Mouse (Mus musculus): Measurements from ENCODE around the gene Pip4p1. TPM values are rescaled to one million over a fixed set of nuclear protein-coding genes. Genes with fewer than 3 reads are reported as not detected.
"Not testable (repeated sequence)": the region's sequence is repeated elsewhere in the genome, so short reads cannot be mapped to it uniquely, and the experiment has no call there.

Pip4p1 gene
- polyA plus RNA-seq (2015; fragmentation: Nextera tagmentation; extraction: Ambion mirVana), result 52.0 and 52.3 TPM in 2 replicates

DNA sequence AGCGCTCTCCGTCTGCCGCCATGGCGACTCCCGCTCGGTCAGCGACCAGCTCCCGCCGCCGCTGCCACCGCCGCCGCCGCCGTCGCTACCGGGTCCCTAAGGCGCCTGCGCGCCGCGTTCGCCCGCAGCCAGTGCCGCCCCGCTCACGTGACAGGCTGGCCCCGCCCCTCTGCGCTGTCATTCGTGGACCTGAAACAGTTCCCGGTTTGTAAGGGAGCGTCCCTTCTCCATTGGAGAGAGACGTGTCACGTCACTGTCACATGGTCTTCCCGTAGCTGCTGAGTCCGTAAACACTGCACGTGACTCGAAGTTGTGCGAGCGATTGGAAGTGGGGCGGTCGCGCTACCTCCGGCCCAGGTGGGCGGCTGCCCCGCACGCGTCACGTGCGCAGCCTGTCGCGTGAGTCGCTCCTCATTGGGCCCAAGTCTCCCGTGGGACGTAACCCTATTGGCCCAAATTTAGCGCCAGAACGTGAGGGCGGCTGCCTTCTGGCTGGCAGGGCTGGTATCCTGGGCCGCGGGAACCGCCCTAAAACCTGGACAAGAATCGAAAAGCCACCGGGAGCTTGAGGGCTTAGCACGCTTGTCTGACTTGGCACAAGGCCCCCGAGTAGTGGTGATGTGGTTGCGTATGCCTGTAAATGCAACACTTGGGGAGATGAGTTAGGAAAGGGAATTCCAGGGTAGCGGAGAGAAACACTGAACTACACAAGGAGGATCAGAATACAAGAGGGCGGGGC lies at the start of gene Pip4p1, which contains the start of gene Pnp:
Gene Pip4p1, minus strand, starts transcription at position 103 of the 739 bp plus-strand sequence.
Gene Pnp, plus strand, starts transcription at position 329 of the 739 bp plus-strand sequence.
- Histone ChIP-seq H3K9me3 (ENCODE audit: low read length) (no peaks in the 10 kb centered on the region), H3K4me3 (ENCODE audit: low read depth, low read length) (peak within 1 kb of the TSS; percentile 95), H3K27ac (ENCODE audit: low read length) (peak within 1 kb of the TSS; percentile 96), H3K9ac (replicated peaks; ENCODE audit: low read depth) (peak within 1 kb of the TSS; percentile 94), H3K27me3 (replicated peaks; ENCODE audit: insufficient read depth, low read length) (no peaks in the 10 kb centered on the region), H3K36me3 (ENCODE audit: insufficient read depth, low read length) (peaks cover 23% of the 10 kb centered on the region; the same call in 1 of the 2 replicates), H3K4me1 (ENCODE audit: insufficient read depth, low read depth, low read length) (peaks cover 9% of the 10 kb centered on the region; the same call in 1 of the 2 replicates), H3K4me2 (replicated peaks; ENCODE audit: low read depth, low read length) (peak within 1 kb of the TSS; percentile 76)
- WGBS, result under 1% methylated on average over 52 of the region's 68 CpGs
- peak; percentile 99 for ATAC-seq
- TF ChIP-seq EP300 (IDR thresholded peaks at IDR 0.05) (no peak), CTCF (IDR thresholded peaks at IDR 0.05) (no peak; the same call in 1 of the 2 replicates)
- DNase-seq (ENCODE audit: low spot score), result peak; percentile 100

DNA sequence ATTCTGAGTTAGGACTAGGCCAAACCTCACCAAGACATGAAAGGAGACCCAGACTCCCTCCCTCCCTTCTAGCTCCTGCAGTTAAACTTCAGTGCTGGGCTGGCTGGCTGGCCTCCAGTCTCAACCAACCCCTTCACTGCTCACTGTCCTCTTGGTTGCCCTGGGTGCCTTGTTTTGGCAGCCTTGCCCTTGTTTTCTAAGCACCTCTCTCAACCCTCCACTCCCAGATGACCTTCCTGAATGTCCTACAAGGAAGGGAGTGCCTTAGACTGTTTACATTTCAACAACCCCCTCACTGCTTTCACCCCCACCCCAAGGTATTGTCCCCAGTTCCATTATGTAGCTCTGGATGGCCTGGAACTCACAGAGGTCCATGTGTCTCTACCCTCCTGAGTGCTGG lies 49.0 kb upstream of the Pip4p1 start:
- no peak for TF ChIP-seq EP300 (IDR thresholded peaks at IDR 0.05)
- TF ChIP-seq CTCF (IDR thresholded peaks at IDR 0.05), result no peak
- H3K27me3 ChIP-seq (replicated peaks; ENCODE audit: insufficient read depth, low read length), result no peaks in the 10 kb centered on the region
- no peak overlapping the region for H3K9ac ChIP-seq (replicated peaks; ENCODE audit: low read depth)
- ATAC-seq (0 out of 2 replicates have a peak, but pooled peaks have one; percentile 9), DNase-seq (ENCODE audit: low spot score) (no peak)
- H3K4me2 ChIP-seq (replicated peaks; ENCODE audit: low read depth, low read length), result no peak overlapping the region
- no peaks in the 10 kb centered on the region for H3K36me3 ChIP-seq (ENCODE audit: insufficient read depth, low read length)
- H3K4me3 ChIP-seq (ENCODE audit: low read depth, low read length), result no peak overlapping the region
- no peaks in the 10 kb centered on the region for H3K4me1 ChIP-seq (ENCODE audit: insufficient read depth, low read depth, low read length)
- no peak overlapping the region for H3K27ac ChIP-seq (ENCODE audit: low read length)
- H3K9me3 ChIP-seq (ENCODE audit: low read length), result no peaks in the 10 kb centered on the region

- not testable (repeated sequence) for H3K36me3 ChIP-seq (ENCODE audit: insufficient read depth, low read length); DNase-seq (ENCODE audit: low spot score); H3K4me1 ChIP-seq (ENCODE audit: insufficient read depth, low read depth, low read length); H3K4me2 ChIP-seq (replicated peaks; ENCODE audit: low read depth, low read length); H3K27ac ChIP-seq (ENCODE audit: low read length); H3K4me3 ChIP-seq (ENCODE audit: low read depth, low read length); H3K27me3 ChIP-seq (replicated peaks; ENCODE audit: insufficient read depth, low read length); H3K9me3 ChIP-seq (ENCODE audit: low read length); H3K9ac ChIP-seq (replicated peaks; ENCODE audit: low read depth); ATAC-seq
- WGBS, result 86% methylated on average over 6 of the region's 6 CpGs
These were observed 47.8 kb upstream of the Pip4p1 start for GRCm38 (mm10) chr14:50978451-50978850.

DNA sequence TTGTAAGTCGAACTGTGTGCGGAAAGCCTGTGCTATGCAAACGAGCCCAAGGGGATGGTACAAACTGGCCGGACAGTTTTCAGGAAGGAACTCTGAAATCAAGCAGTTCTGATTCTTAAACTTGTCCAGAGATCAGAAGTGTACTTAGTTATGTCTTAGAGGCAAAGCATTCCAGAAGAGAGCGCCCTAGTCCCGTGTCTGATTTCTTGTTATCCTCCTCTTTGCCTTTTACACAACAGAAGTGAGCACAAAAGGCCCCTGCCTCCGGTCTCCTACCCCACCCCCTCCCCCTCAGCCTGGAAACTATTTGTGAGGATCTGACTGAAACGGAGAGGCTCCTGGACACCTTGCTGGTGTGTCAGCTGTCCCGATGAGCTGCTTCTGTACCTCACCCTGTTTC lies 46.0 kb upstream of the Pip4p1 start:
- no peaks in the 10 kb centered on the region for H3K9me3 ChIP-seq (ENCODE audit: low read length)
- H3K4me2 ChIP-seq (replicated peaks; ENCODE audit: low read depth, low read length), result no peak overlapping the region
- no peaks in the 10 kb centered on the region for H3K4me1 ChIP-seq (ENCODE audit: insufficient read depth, low read depth, low read length)
- no peaks in the 10 kb centered on the region for H3K36me3 ChIP-seq (ENCODE audit: insufficient read depth, low read length)
- H3K27ac ChIP-seq (ENCODE audit: low read length), result no peak overlapping the region
- no peaks in the 10 kb centered on the region for H3K27me3 ChIP-seq (replicated peaks; ENCODE audit: insufficient read depth, low read length)
- TF ChIP-seq CTCF (IDR thresholded peaks at IDR 0.05) (peak; percentile 47), EP300 (IDR thresholded peaks at IDR 0.05) (no peak)
- WGBS, result 23% methylated on average over 9 of the region's 9 CpGs
- no peak overlapping the region for H3K4me3 ChIP-seq (ENCODE audit: low read depth, low read length)
- ATAC-seq (no peak; the same call in 1 of the 2 replicates), DNase-seq (ENCODE audit: low spot score) (peak; percentile 58)
- H3K9ac ChIP-seq (replicated peaks; ENCODE audit: low read depth), result no peak overlapping the region

- no peak for ATAC-seq
- no peak overlapping the region for H3K4me3 ChIP-seq (ENCODE audit: low read depth, low read length)
- no peaks in the 10 kb centered on the region for H3K36me3 ChIP-seq (ENCODE audit: insufficient read depth, low read length)
- H3K9me3 ChIP-seq (ENCODE audit: low read length), result no peaks in the 10 kb centered on the region
- H3K27me3 ChIP-seq (replicated peaks; ENCODE audit: insufficient read depth, low read length), result no peaks in the 10 kb centered on the region
- WGBS, result 63% methylated on average over 5 of the region's 5 CpGs
- no peaks in the 10 kb centered on the region for H3K4me1 ChIP-seq (ENCODE audit: insufficient read depth, low read depth, low read length)
- no peak for DNase-seq (ENCODE audit: low spot score)
- H3K27ac ChIP-seq (ENCODE audit: low read length), result no peak overlapping the region
- H3K4me2 ChIP-seq (replicated peaks; ENCODE audit: low read depth, low read length), result no peak overlapping the region
- no peak overlapping the region for H3K9ac ChIP-seq (replicated peaks; ENCODE audit: low read depth)
- TF ChIP-seq CTCF (IDR thresholded peaks at IDR 0.05) (no peak), EP300 (IDR thresholded peaks at IDR 0.05) (no peak)
These were observed 44.3 kb upstream of the Pip4p1 start for GRCm38 (mm10) chr14:50975001-50975400.

DNA sequence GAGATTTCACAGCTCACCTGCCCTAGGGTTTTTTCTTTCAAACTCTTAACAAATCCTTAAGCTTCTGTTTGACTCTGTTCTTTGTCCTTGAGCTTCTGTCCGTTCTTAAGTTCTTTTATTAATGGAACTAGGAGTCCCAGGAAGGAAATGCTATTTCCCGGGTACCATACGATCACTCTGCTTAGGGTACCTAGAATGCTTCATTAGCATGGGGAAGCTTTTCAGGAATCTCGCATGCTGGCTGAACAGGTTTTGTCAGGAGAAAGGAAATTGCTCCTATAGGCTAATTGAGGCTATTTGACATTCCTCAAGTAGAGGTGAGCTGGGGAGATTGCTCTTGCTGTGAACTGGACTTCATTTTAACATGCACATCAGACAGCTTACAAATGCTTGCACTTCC lies 43.0 kb upstream of the Pip4p1 start:
- TF ChIP-seq EP300 (IDR thresholded peaks at IDR 0.05), result no peak
- TF ChIP-seq CTCF (IDR thresholded peaks at IDR 0.05), result no peak
- ATAC-seq, result no peak
- H3K4me2 ChIP-seq (replicated peaks; ENCODE audit: low read depth, low read length), result no peak overlapping the region
- H3K27me3 ChIP-seq (replicated peaks; ENCODE audit: insufficient read depth, low read length), result no peaks in the 10 kb centered on the region
- no peaks in the 10 kb centered on the region for H3K36me3 ChIP-seq (ENCODE audit: insufficient read depth, low read length)
- no peak overlapping the region for H3K27ac ChIP-seq (ENCODE audit: low read length)
- H3K4me1 ChIP-seq (ENCODE audit: insufficient read depth, low read depth, low read length), result no peaks in the 10 kb centered on the region
- no peak overlapping the region for H3K9ac ChIP-seq (replicated peaks; ENCODE audit: low read depth)
- H3K9me3 ChIP-seq (ENCODE audit: low read length), result no peaks in the 10 kb centered on the region
- DNase-seq (ENCODE audit: low spot score), result no peak
- WGBS, result 30% methylated on average over 4 of the region's 4 CpGs
- no peak overlapping the region for H3K4me3 ChIP-seq (ENCODE audit: low read depth, low read length)

GRCm38 (mm10) chr14:50973054-50973453 lies 42.4 kb upstream of the Pip4p1 start:
- not testable (repeated sequence) for H3K36me3 ChIP-seq (ENCODE audit: insufficient read depth, low read length); H3K4me1 ChIP-seq (ENCODE audit: insufficient read depth, low read depth, low read length); H3K4me2 ChIP-seq (replicated peaks; ENCODE audit: low read depth, low read length); DNase-seq (ENCODE audit: low spot score); ATAC-seq; H3K27ac ChIP-seq (ENCODE audit: low read length); H3K9me3 ChIP-seq (ENCODE audit: low read length); H3K9ac ChIP-seq (replicated peaks; ENCODE audit: low read depth); H3K4me3 ChIP-seq (ENCODE audit: low read depth, low read length); H3K27me3 ChIP-seq (replicated peaks; ENCODE audit: insufficient read depth, low read length)
- 82% methylated on average over 4 of the region's 5 CpGs for WGBS

All from lung, postnatal 0 days (tissue).